9 mouse cellular contexts compared by ENCODE assay signal in genomic region chr16:30309395-30310170, GRCm38 (mm10). TPM values are rescaled to one million over a fixed set of nuclear protein-coding genes. Genes with fewer than 3 reads are reported as not detected.
A peak's percentile ranks its signal among the peaks of the same experiment; 100 is the strongest.
DNase-seq lines count a peak whose midpoint lies in the region; ATAC-seq and TF ChIP-seq lines count a peak whose summit lies in the region.
"Had no signal": no experiment of that assay in that cellular context is flagged by ENCODE, and none has a peak within 500 bp of the region (broad histone marks: within the 10 kb centered on the region; RNA-seq: fewer than 3 reads in every experiment).

No protein-coding gene starts in this region.

- H3K4me3 ChIP-seq in heart, adult 2 months = peak overlapping the region; percentile 63
- peak overlapping the region; percentile 75 to 79 for H3K4me3 ChIP-seq in MEL (ENCODE audit: control insufficient read depth in 1 of 2, insufficient read depth in 1 of 2, low read depth in 2 of 2, low read length in 2 of 2)
- H3K4me3 ChIP-seq in hindbrain, embryonic 12.5 days = peak overlapping the region; percentile 60
- H3K4me3 ChIP-seq in liver, embryonic 11.5 days (ENCODE audit: low read depth, low read length) = peak overlapping the region; percentile 62
- H3K4me3 ChIP-seq in neural tube, embryonic 13.5 days = peak overlapping the region; percentile 57

- H3K9ac ChIP-seq in heart, adult 2 months (ENCODE audit: low read depth, low read length) = no peak overlapping the region
- H3K9ac ChIP-seq in MEL (ENCODE audit: control insufficient read depth, low read depth, low read length, poor library complexity, severe bottlenecking) = peak overlapping the region; percentile 84
- H3K9ac ChIP-seq in hindbrain, embryonic 12.5 days = peak overlapping the region; percentile 59
- H3K9ac ChIP-seq in liver, embryonic 11.5 days (ENCODE audit: low read depth, low read length) = peak overlapping the region; percentile 65
- H3K9ac ChIP-seq in neural tube, embryonic 13.5 days = peak overlapping the region; percentile 70

- H3K4me1 ChIP-seq in heart, adult 2 months (ENCODE audit: control insufficient read depth, insufficient read depth, low read length) = peaks cover 2% of the 10 kb centered on the region; the same call in 1 of the 2 replicates
- H3K4me1 ChIP-seq in MEL (ENCODE audit: control insufficient read depth in 1 of 2, insufficient read depth in 2 of 2, low read length in 2 of 2) = peaks cover 23 to 33% of the 10 kb centered on the region in 2 experiments
- peaks cover 20% of the 10 kb centered on the region for H3K4me1 ChIP-seq in hindbrain, embryonic 12.5 days
- peaks cover 31% of the 10 kb centered on the region for H3K4me1 ChIP-seq in liver, embryonic 11.5 days (replicated peaks; ENCODE audit: control insufficient read depth, insufficient read depth, low read length)
- H3K4me1 ChIP-seq in neural tube, embryonic 13.5 days (replicated peaks) = peaks cover 23% of the 10 kb centered on the region

- H3K27ac ChIP-seq in heart, adult 2 months = no peak overlapping the region
- peak overlapping the region; percentile 97 for H3K27ac ChIP-seq in MEL (ENCODE audit: control insufficient read depth, low read depth, low read length)
- no peak overlapping the region for H3K27ac ChIP-seq in hindbrain, embryonic 12.5 days
- no peak overlapping the region for H3K27ac ChIP-seq in liver, embryonic 11.5 days (ENCODE audit: low read depth, low read length)
- no peak overlapping the region for H3K27ac ChIP-seq in neural tube, embryonic 13.5 days (replicated peaks)
- H3K27ac ChIP-seq: macrophage had no signal

- DNase-seq in heart, adult 2 months = peak in 1 of 2 experiments; percentile 5
- DNase-seq in heart, postnatal 4 days = no peak
- peak; percentile 80 for DNase-seq in MEL (ENCODE audit: low read depth, low spot score)
- peak; percentile 40 for DNase-seq in embryo, embryonic 10.5 days (ENCODE audit: low spot score)
- peak; percentile 51 for DNase-seq in liver, embryonic 11.5 days (ENCODE audit: low spot score)
- no peak for DNase-seq in gastrocnemius, postnatal 4 days (ENCODE audit: low spot score in 2 of 2)

- no peaks in the 10 kb centered on the region for H3K9me3 ChIP-seq in MEL (replicated peaks; ENCODE audit: insufficient read depth, low read length)
- H3K9me3 ChIP-seq in hindbrain, embryonic 12.5 days (replicated peaks) = no peaks in the 10 kb centered on the region
- H3K9me3 ChIP-seq in liver, embryonic 11.5 days (ENCODE audit: control insufficient read depth, low read length) = no peaks in the 10 kb centered on the region
- H3K9me3 ChIP-seq in neural tube, embryonic 13.5 days = no peaks in the 10 kb centered on the region

- peak overlapping the region; percentile 99 for H3K4me2 ChIP-seq in hindbrain, embryonic 12.5 days (replicated peaks)
- peak overlapping the region; percentile 100 for H3K4me2 ChIP-seq in liver, embryonic 11.5 days
- H3K4me2 ChIP-seq in neural tube, embryonic 13.5 days = peak overlapping the region; percentile 96

- TF ChIP-seq EP300 in heart, adult 2 months (IDR thresholded peaks at IDR 0.05; ENCODE audit: insufficient read depth, low read depth, low read length) = no peak
- 0 out of 4 replicates have a peak, but pooled peaks of 1 of the 2 experiments have one; percentile 21 for TF ChIP-seq EP300 in MEL (IDR thresholded peaks at IDR 0.05; ENCODE audit: low read depth in 1 of 2, low read length in 2 of 2)

- no peak for TF ChIP-seq POLR2A in heart, adult 2 months (IDR thresholded peaks at IDR 0.05; ENCODE audit: insufficient read depth, low read depth, low read length)
- peak in 1 of 2 experiments; percentile 30; a peak in 1 of 4 replicates for TF ChIP-seq POLR2A in MEL (IDR thresholded peaks at IDR 0.05; ENCODE audit: control insufficient read depth in 1 of 2, insufficient read depth in 1 of 2, low read depth in 1 of 2, low read length in 2 of 2, poor library complexity in 1 of 2)

- no peak for TF ChIP-seq RAD21 in MEL (IDR thresholded peaks at IDR 0.05; ENCODE audit: low read depth, low read length)

- ATAC-seq in hindbrain, embryonic 12.5 days (ENCODE audit: low FRiP score) = no peak
- ATAC-seq in liver, embryonic 11.5 days (replicated peaks; ENCODE audit: low FRiP score) = no peak
- ATAC-seq in neural tube, embryonic 13.5 days (ENCODE audit: low read depth) = no peak

- intact Hi-C loops in heart, adult 2 months (cut with DNase I) = no loop called here

- H3K36me3 ChIP-seq in heart, adult 2 months (ENCODE audit: control insufficient read depth, insufficient read depth, low read length) = no peaks in the 10 kb centered on the region
- peaks cover 11 to 32% of the 10 kb centered on the region in 2 experiments for H3K36me3 ChIP-seq in MEL (ENCODE audit: control insufficient read depth in 1 of 2, insufficient read depth in 2 of 2, low read length in 2 of 2)
- H3K36me3 ChIP-seq in hindbrain, embryonic 12.5 days = no peaks in the 10 kb centered on the region
- no peaks in the 10 kb centered on the region for H3K36me3 ChIP-seq in liver, embryonic 11.5 days (ENCODE audit: control insufficient read depth, insufficient read depth, low read length)
- H3K36me3 ChIP-seq in neural tube, embryonic 13.5 days = no peaks in the 10 kb centered on the region

- 17% methylated on average over 34 of the region's 34 CpGs for WGBS in heart, adult 2 months
- 4% methylated on average over 34 of the region's 34 CpGs for WGBS in hindbrain, embryonic 12.5 days
- 2% methylated on average over 34 of the region's 34 CpGs for WGBS in liver, embryonic 11.5 days
- WGBS in neural tube, embryonic 13.5 days = 5% methylated on average over 34 of the region's 34 CpGs

- TF ChIP-seq CTCF in heart, adult 2 months (IDR thresholded peaks at IDR 0.05) = no peak
- TF ChIP-seq CTCF in MEL (IDR thresholded peaks at IDR 0.05 in 2 of 3, conservative IDR thresholded peaks at IDR 0.05 in 1 of 3; ENCODE audit: control insufficient read depth in 1 of 3, insufficient read depth in 1 of 3, low read depth in 2 of 3, low read length in 3 of 3, poor library complexity in 1 of 3, severe bottlenecking in 1 of 3) = no peak

- H3K27me3 ChIP-seq in heart, adult 2 months (ENCODE audit: control insufficient read depth, insufficient read depth, low read length) = peaks cover 7% of the 10 kb centered on the region; the same call in 1 of the 2 replicates
- no peaks in the 10 kb centered on the region for H3K27me3 ChIP-seq in MEL (ENCODE audit: control insufficient read depth in 1 of 2, insufficient read depth in 2 of 2, low read length in 2 of 2)
- H3K27me3 ChIP-seq in hindbrain, embryonic 12.5 days = peaks cover 65% of the 10 kb centered on the region
- peaks cover 30% of the 10 kb centered on the region for H3K27me3 ChIP-seq in liver, embryonic 11.5 days (replicated peaks; ENCODE audit: control insufficient read depth, insufficient read depth, low read length)
- peaks cover 69% of the 10 kb centered on the region for H3K27me3 ChIP-seq in neural tube, embryonic 13.5 days

- H3K79me2 ChIP-seq in heart, adult 2 months (replicated peaks; ENCODE audit: control insufficient read depth, insufficient read depth, low read length) = no peaks in the 10 kb centered on the region
- peaks cover 31% of the 10 kb centered on the region for H3K79me2 ChIP-seq in MEL (ENCODE audit: control insufficient read depth, insufficient read depth, low read length, poor library complexity)

TF ChIP-seq in MEL, 35 proteins besides CTCF, POLR2A, EP300 and RAD21 (continues in another document):
- TF ChIP-seq MXI1 (IDR thresholded peaks at IDR 0.05; ENCODE audit: low read depth, low read length) = peak; percentile 76
- TF ChIP-seq ZNF384 (IDR thresholded peaks at IDR 0.05; ENCODE audit: low read depth, low read length) = peak; percentile 62
- 0 out of 2 replicates have a peak, but pooled peaks have one; percentile 46 for TF ChIP-seq CHD1 (IDR thresholded peaks at IDR 0.05; ENCODE audit: low read depth, low read length)
- TF ChIP-seq ELF1 (IDR thresholded peaks at IDR 0.05; ENCODE audit: low read depth, low read length) = no peak
- TF ChIP-seq MAX (IDR thresholded peaks at IDR 0.05; ENCODE audit: low read length) = peak; percentile 61
- TF ChIP-seq TCF12 (IDR thresholded peaks at IDR 0.05; ENCODE audit: low read depth, low read length) = peak; percentile 7; the same call in 1 of the 2 replicates

RNA-seq across cellular contexts. Expression of gene Gp5, which starts 1.0 kb away (rescaled TPM):
- total RNA-seq in heart, adult 2 months (2021) = 1 to 10 TPM in 1 of 2 experiments, under 1 TPM in 1; 0.39 to 2.3 TPM
- polyA plus RNA-seq in heart, adult 2 months (2012; rRNA removed) = 0.61 and 1.5 TPM in 2 replicates
- total RNA-seq in heart, postnatal 4 days (2021) = under 1 TPM; 0.12 to 0.38 TPM
- 49.0 and 59.2 TPM in 2 replicates for total RNA-seq in MEL (2012; rRNA removed)
- 10 to 100 TPM in 1 of 2 experiments, not detected in 1; 63.1 TPM for polyA plus RNA-seq in MEL (2012; ENCODE audit: insufficient read depth in 1 of 2, insufficient read length in 2 of 2, low read depth in 1 of 2, low replicate concordance in 2 of 2, missing spikeins in 1 of 2)
- polyA plus RNA-seq in hindbrain, embryonic 12.5 days (2016; fragmentation: Nextera tagmentation; extraction: Ambion mirVana) = 1.4 and 1.6 TPM in 2 replicates
- polyA plus RNA-seq in liver, embryonic 11.5 days (2014; fragmentation: Nextera tagmentation; extraction: Ambion mirVana) = 31.1 and 37.5 TPM in 2 replicates
- 0.42 and 0.70 TPM in 2 replicates for polyA plus RNA-seq in neural tube, embryonic 13.5 days (2015; fragmentation: Nextera tagmentation; extraction: Ambion mirVana)
- total RNA-seq in gastrocnemius, postnatal 4 days (2021) = under 1 TPM; 0.36 to 0.49 TPM

RNA-seq across cellular contexts. Expression of gene Lrrc15, which starts 26.5 kb away (rescaled TPM):
- under 1 TPM; 0.07 to 0.08 TPM for total RNA-seq in heart, adult 2 months (2021)
- polyA plus RNA-seq in heart, adult 2 months (2012; rRNA removed) = 0.06 and 0.09 TPM in 2 replicates
- total RNA-seq in heart, postnatal 4 days (2021) = under 1 TPM; 0.70 to 0.76 TPM
- total RNA-seq in MEL (2012; rRNA removed) = not detected in 2 replicates
- not detected for polyA plus RNA-seq in MEL (2012; ENCODE audit: insufficient read depth in 1 of 2, insufficient read length in 2 of 2, low read depth in 1 of 2, low replicate concordance in 2 of 2, missing spikeins in 1 of 2)
- 0.53 and 1.3 TPM in 2 replicates for polyA plus RNA-seq in hindbrain, embryonic 12.5 days (2016; fragmentation: Nextera tagmentation; extraction: Ambion mirVana)
- 0.08 and 0.14 TPM in 2 replicates for polyA plus RNA-seq in liver, embryonic 11.5 days (2014; fragmentation: Nextera tagmentation; extraction: Ambion mirVana)
- 0.46 and 0.47 TPM in 2 replicates for polyA plus RNA-seq in neural tube, embryonic 13.5 days (2015; fragmentation: Nextera tagmentation; extraction: Ambion mirVana)
- 1 to 10 TPM; 2.3 to 2.8 TPM for total RNA-seq in gastrocnemius, postnatal 4 days (2021)
- polyA plus RNA-seq: macrophage had no signal

RNA-seq across cellular contexts. Expression of gene Cpn2, which starts 42.3 kb away (rescaled TPM):
- under 1 TPM; 0.10 to 0.11 TPM for total RNA-seq in heart, adult 2 months (2021)
- polyA plus RNA-seq in heart, adult 2 months (2012; rRNA removed) = 0.64 and 0.88 TPM in 2 replicates
- not detected for total RNA-seq in heart, postnatal 4 days (2021)
- total RNA-seq in MEL (2012; rRNA removed) = not detected in 2 replicates
- not detected for polyA plus RNA-seq in MEL (2012; ENCODE audit: insufficient read depth in 1 of 2, insufficient read length in 2 of 2, low read depth in 1 of 2, low replicate concordance in 2 of 2, missing spikeins in 1 of 2)
- polyA plus RNA-seq in hindbrain, embryonic 12.5 days (2016; fragmentation: Nextera tagmentation; extraction: Ambion mirVana) = not detected in 2 replicates
- polyA plus RNA-seq in liver, embryonic 11.5 days (2014; fragmentation: Nextera tagmentation; extraction: Ambion mirVana) = 1.3 and 1.5 TPM in 2 replicates
- polyA plus RNA-seq in neural tube, embryonic 13.5 days (2015; fragmentation: Nextera tagmentation; extraction: Ambion mirVana) = not detected in 2 replicates
- total RNA-seq in gastrocnemius, postnatal 4 days (2021) = under 1 TPM; 0.12 to 0.36 TPM
- polyA plus RNA-seq: macrophage had no signal

Comparison
In these comparisons a context has a peak if more than half of its experiments do, and no peak if none do; other contexts are left out.
1. DNase-seq: peak in MEL (single experiment), embryo, embryonic 10.5 days (single experiment) and liver, embryonic 11.5 days (single experiment); none in heart, postnatal 4 days (single experiment) and gastrocnemius, postnatal 4 days (0 of 2).
2. Peak in every context shown above with its lines, with median percentiles within 50 percentile points of each other: H3K4me3 ChIP-seq and H3K4me2 ChIP-seq.